Mouse (Mus musculus): ENCODE measurements around the gene Pxn. TPM values are rescaled to one million over a fixed set of nuclear protein-coding genes. Genes with fewer than 3 reads are reported as not detected.

Gene Pxn
- polyA plus RNA-seq, 1 experiment from 2014 or later, result 40.3 TPM

DNA sequence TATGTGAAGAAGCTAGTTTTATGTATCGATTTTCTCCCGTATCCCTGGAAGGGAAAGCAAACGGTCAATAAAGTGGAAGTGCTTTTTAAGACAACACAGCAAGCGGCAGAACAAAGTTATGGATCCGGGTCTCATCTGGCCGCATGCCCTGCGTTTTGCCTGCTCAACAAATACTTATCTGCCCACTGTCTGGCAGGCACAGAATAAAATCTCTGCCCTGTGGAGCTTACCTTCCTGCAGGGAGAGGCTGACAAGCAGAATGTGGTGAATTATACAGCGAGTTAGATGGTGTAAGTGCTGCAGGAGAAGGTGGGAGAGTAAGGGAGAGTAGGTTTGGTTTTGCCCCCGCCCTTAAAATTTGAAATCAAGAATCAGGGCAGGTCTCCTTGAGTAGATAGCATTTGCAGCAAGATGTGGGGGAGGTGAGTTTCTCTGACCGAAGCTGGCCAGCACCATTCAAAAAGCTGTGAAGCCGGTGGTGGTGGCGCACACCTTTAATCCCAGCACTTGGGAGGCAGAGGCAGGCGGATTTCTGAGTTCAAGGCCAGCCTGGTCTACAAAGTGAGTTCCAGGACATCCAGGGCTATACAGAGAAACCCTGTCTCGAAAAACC is 51.8 kb downstream of the Pxn start:
- Histone ChIP-seq H3K4me3 (replicated peaks) (no peak overlapping the region), H3K4me2 (no peak overlapping the region), H3K9ac (replicated peaks) (no peak overlapping the region), H3K4me1 (replicated peaks) (peaks cover 28% of the 10 kb centered on the region), H3K36me3 (peaks cover 54% of the 10 kb centered on the region), H3K27ac (no peak overlapping the region), H3K27me3 (no peaks in the 10 kb centered on the region), H3K9me3 (no peaks in the 10 kb centered on the region)
- ATAC-seq (ENCODE audit: insufficient number of reproducible peaks, insufficient read depth, low FRiP score, low TSS enrichment, low read depth), result no peak
- 90% methylated on average over 14 of the region's 14 CpGs for WGBS

- ATAC-seq (ENCODE audit: insufficient number of reproducible peaks, insufficient read depth, low FRiP score, low TSS enrichment, low read depth), result peak; percentile 99
- peaks cover 35% of the 10 kb centered on the region for H3K4me1 ChIP-seq (replicated peaks)
- under 1% methylated on average over 77 of the region's 78 CpGs for WGBS
Observed at GRCm38 (mm10) chr5:115559237-115560101, 53.0 kb downstream of the Pxn start, which contains the start of gene Rplp0. Rplp0 (plus strand) TSS chr5:115559467.

GRCm38 (mm10) chr5:115560336-115560905 is 53.9 kb downstream of the Pxn start:
- peak overlapping the region; percentile 74 for H3K4me2 ChIP-seq
- H3K27me3 ChIP-seq, result no peaks in the 10 kb centered on the region
- H3K36me3 ChIP-seq, result peaks cover 43% of the 10 kb centered on the region
- H3K4me1 ChIP-seq (replicated peaks), result peaks cover 38% of the 10 kb centered on the region
- H3K9ac ChIP-seq (replicated peaks), result peak overlapping the region; percentile 97
- H3K9me3 ChIP-seq, result no peaks in the 10 kb centered on the region
- peak overlapping the region; percentile 92 for H3K4me3 ChIP-seq (replicated peaks)
- no peak for ATAC-seq (ENCODE audit: insufficient number of reproducible peaks, insufficient read depth, low FRiP score, low TSS enrichment, low read depth)
- 35% methylated on average over 13 of the region's 13 CpGs for whole genome bisulfite sequencing
- no peak overlapping the region for H3K27ac ChIP-seq

More at GRCm38 (mm10) chr5:115559237-115560101, 53.0 kb downstream of the Pxn start, which contains the start of gene Rplp0:
- Histone ChIP-seq H3K36me3 (peaks cover 53% of the 10 kb centered on the region), H3K4me3 (replicated peaks) (peak within 1 kb of the TSS; percentile 92), H3K27me3 (no peaks in the 10 kb centered on the region), H3K4me2 (peak within 1 kb of the TSS; percentile 74), H3K9ac (replicated peaks) (peak within 1 kb of the TSS; percentile 97), H3K27ac (peak within 1 kb of the TSS; percentile 89), H3K9me3 (no peaks in the 10 kb centered on the region)

DNA sequence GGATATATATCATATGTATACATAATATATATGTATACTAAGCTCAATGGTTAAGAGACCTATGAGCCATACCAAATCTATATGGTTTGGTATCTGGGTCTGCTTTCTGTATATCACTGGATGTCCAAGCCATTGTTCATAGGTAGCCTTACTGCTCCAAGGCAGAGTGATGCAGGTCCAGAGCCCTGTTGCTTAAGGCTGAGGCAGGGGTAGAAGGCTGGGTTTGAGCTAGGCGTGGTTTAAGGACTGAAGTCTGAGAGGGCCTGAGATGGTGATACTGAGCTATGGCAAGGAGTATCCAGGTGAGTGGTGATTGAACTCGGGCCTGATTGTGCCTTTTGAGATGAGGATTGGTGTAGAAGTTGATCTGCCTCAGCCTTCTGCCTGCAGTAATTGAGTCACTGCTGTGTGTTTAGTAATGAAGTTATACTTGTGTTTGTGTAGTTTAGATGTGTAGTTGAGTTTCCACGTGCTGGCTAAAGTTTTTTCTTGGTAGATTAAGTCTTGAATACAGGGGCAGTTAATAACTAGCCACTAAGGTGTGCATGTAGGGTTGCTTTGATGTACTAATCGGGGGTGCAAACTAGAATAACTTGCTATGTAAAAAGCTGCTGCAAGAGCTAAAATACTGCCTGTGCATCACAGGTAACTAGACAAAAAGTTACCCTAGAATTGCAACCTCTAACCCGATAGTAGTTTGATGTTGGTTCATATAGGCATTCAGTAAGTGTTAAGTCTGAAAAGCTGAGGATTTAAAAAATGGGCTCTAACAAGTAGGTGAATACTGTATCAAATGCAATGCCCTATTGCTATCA is 57.5 kb downstream of the Pxn start:
- WGBS, result 43% methylated on average over 5 of the region's 5 CpGs
- Histone ChIP-seq H3K36me3 (peaks cover 46% of the 10 kb centered on the region), H3K9ac (replicated peaks) (no peak overlapping the region; the same call in 1 of the 2 replicates)

DNA sequence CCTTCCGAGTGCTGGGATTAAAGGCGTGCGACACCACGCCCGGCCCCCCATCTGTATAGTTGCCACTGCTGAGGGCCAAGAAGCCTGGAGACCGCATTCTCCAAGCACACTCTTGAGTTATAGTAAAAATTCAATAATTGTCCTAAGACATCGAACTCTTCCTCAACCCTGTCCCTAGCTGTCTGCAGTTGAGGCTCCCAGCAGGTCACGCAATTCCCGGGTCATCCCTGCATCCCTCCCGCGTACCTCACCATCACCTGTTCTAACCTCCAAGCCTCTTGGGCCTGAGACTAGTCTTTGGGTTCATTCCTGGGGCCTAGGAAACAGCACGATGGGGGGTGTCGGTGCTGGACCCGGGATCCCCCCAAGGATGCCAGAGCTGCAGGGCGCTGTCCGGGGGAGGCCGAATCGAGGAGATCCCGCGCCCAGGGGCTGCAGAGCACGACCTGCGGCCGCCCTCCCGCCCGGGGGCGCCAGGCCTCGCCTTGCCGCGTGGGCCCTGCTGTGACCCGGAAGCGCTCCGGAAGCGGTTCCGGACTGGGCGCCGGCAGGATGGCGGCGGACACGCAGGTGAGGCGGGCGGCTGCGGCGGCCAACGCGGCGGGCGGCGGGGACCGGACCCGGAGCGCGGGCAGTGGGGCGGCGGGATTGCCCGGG is 58.4 kb downstream of the Pxn start, which contains the start of gene Gcn1l1:
Gene Gcn1l1, plus strand, starts transcription at position 518 of the 657 bp plus-strand sequence.
- Histone ChIP-seq H3K9ac (replicated peaks) (peak within 1 kb of the TSS; percentile 94), H3K27me3 (no peaks in the 10 kb centered on the region), H3K36me3 (peaks cover 46% of the 10 kb centered on the region), H3K27ac (peak within 1 kb of the TSS; percentile 76), H3K9me3 (no peaks in the 10 kb centered on the region), H3K4me3 (replicated peaks) (peak within 1 kb of the TSS; percentile 95), H3K4me2 (peak within 1 kb of the TSS; percentile 85), H3K4me1 (replicated peaks) (peaks cover 52% of the 10 kb centered on the region)
- WGBS, result 2% methylated on average over 55 of the region's 55 CpGs
- ATAC-seq (ENCODE audit: insufficient number of reproducible peaks, insufficient read depth, low FRiP score, low TSS enrichment, low read depth), result peak; percentile 79

More for the DNA sequence above, 57.5 kb downstream of the Pxn start:
- Histone ChIP-seq H3K4me1 (replicated peaks) (peaks cover 47% of the 10 kb centered on the region), H3K4me3 (replicated peaks) (peak overlapping the region; percentile 95; the same call in 1 of the 2 replicates), H3K4me2 (peak overlapping the region; percentile 85), H3K9me3 (no peaks in the 10 kb centered on the region), H3K27ac (peak overlapping the region; percentile 76; the same call in 1 of the 2 replicates), H3K27me3 (no peaks in the 10 kb centered on the region)
- no peak for ATAC-seq (ENCODE audit: insufficient number of reproducible peaks, insufficient read depth, low FRiP score, low TSS enrichment, low read depth)

GRCm38 (mm10) chr5:115565403-115565802 is 58.9 kb downstream of the Pxn start:
- Histone ChIP-seq H3K36me3 (peaks cover 44% of the 10 kb centered on the region), H3K27me3 (no peaks in the 10 kb centered on the region), H3K27ac (peak overlapping the region; percentile 76), H3K4me2 (peak overlapping the region; percentile 85), H3K9ac (replicated peaks) (peak overlapping the region; percentile 94), H3K9me3 (no peaks in the 10 kb centered on the region), H3K4me1 (replicated peaks) (peaks cover 49% of the 10 kb centered on the region), H3K4me3 (replicated peaks) (peak overlapping the region; percentile 95)
- WGBS, result under 1% methylated on average over 45 of the region's 46 CpGs
- ATAC-seq (ENCODE audit: insufficient number of reproducible peaks, insufficient read depth, low FRiP score, low TSS enrichment, low read depth), result peak; percentile 19; the same call in 1 of the 2 replicates

- H3K27me3 ChIP-seq, result no peaks in the 10 kb centered on the region
- WGBS, result 64% methylated on average over 10 of the region's 10 CpGs
- no peak overlapping the region for H3K4me3 ChIP-seq (replicated peaks)
- no peak overlapping the region for H3K9ac ChIP-seq (replicated peaks)
- H3K9me3 ChIP-seq, result no peaks in the 10 kb centered on the region
- H3K36me3 ChIP-seq, result peaks cover 39% of the 10 kb centered on the region
- no peak for ATAC-seq (ENCODE audit: insufficient number of reproducible peaks, insufficient read depth, low FRiP score, low TSS enrichment, low read depth)
- peaks cover 28% of the 10 kb centered on the region for H3K4me1 ChIP-seq (replicated peaks)
- no peak overlapping the region for H3K4me2 ChIP-seq
- H3K27ac ChIP-seq, result no peak overlapping the region
Observed at GRCm38 (mm10) chr5:115568681-115569080, 62.2 kb downstream of the Pxn start.

DNA sequence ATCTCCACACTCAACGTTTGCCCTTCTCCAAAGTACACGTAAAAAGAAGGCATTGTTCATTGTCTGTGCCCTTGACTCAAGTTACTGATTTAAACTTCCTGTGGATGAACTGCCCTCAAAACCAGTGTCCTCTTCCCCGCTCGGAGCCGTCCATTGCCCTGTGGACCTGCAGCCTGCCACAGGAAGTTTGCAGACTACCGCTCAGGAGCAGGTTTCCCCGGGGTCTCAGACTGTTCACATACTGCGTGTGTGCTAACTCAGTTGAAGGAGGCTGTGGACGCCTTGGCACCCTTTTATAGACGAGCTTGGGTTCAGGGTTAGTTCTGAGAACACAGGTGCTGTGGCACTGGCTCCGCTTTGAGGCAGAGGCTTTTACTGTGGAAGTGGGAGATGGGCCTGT is 62.8 kb downstream of the Pxn start:
- H3K27ac ChIP-seq, result no peak overlapping the region
- no peak overlapping the region for H3K4me3 ChIP-seq (replicated peaks)
- WGBS, result 82% methylated on average over 11 of the region's 11 CpGs
- H3K4me2 ChIP-seq, result no peak overlapping the region
- H3K4me1 ChIP-seq (replicated peaks), result peaks cover 22% of the 10 kb centered on the region
- H3K9ac ChIP-seq (replicated peaks), result no peak overlapping the region
- no peaks in the 10 kb centered on the region for H3K9me3 ChIP-seq
- no peak for ATAC-seq (ENCODE audit: insufficient number of reproducible peaks, insufficient read depth, low FRiP score, low TSS enrichment, low read depth)
- no peaks in the 10 kb centered on the region for H3K27me3 ChIP-seq
- peaks cover 39% of the 10 kb centered on the region for H3K36me3 ChIP-seq

GRCm38 (mm10) chr5:115569721-115570120 is 63.2 kb downstream of the Pxn start:
- Histone ChIP-seq H3K27ac (no peak overlapping the region), H3K9me3 (no peaks in the 10 kb centered on the region), H3K36me3 (peaks cover 43% of the 10 kb centered on the region), H3K4me1 (replicated peaks) (peaks cover 18% of the 10 kb centered on the region), H3K4me2 (no peak overlapping the region), H3K9ac (replicated peaks) (no peak overlapping the region), H3K27me3 (no peaks in the 10 kb centered on the region), H3K4me3 (replicated peaks) (no peak overlapping the region)
- no peak for ATAC-seq (ENCODE audit: insufficient number of reproducible peaks, insufficient read depth, low FRiP score, low TSS enrichment, low read depth)
- WGBS, result 79% methylated on average over 4 of the region's 4 CpGs

DNA sequence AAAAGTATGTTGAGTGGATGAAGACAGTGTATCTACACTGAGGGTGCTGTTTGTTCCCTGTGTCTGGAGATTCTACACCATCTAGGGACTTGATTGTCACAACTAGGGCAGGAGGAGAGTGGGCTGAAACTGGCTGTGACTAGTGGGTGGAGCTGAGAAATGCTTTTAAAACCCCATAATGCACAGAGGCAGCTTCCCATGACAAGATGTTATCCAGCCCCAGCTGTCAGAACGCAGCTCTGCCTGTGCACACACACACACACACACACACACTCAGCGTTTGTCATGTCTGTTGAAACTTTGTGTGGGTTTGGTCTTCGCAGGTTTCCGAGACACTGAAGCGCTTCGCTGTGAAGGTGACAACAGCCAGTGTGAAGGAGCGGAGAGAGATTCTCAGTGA is 64.6 kb downstream of the Pxn start:
- Histone ChIP-seq H3K36me3 (peaks cover 57% of the 10 kb centered on the region), H3K27ac (no peak overlapping the region), H3K9me3 (no peaks in the 10 kb centered on the region), H3K27me3 (no peaks in the 10 kb centered on the region), H3K4me3 (replicated peaks) (no peak overlapping the region), H3K4me1 (replicated peaks) (peaks cover 12% of the 10 kb centered on the region), H3K4me2 (no peak overlapping the region), H3K9ac (replicated peaks) (no peak overlapping the region)
- WGBS, result 97% methylated on average over 7 of the region's 7 CpGs
- ATAC-seq (ENCODE audit: insufficient number of reproducible peaks, insufficient read depth, low FRiP score, low TSS enrichment, low read depth), result no peak
